Mouse (Mus musculus) megakaryocyte, embryonic 14.5 days (primary cell): ENCODE measurements around the gene Atp8b5. TPM values are rescaled to one million over a fixed set of nuclear protein-coding genes. Genes with fewer than 3 reads are reported as not detected.

ENCODE experiments used
- H3K27me3 ChIP-seq: replicated peaks from 2 replicates; pipeline ENCODE3; 2012; ENCODE audit warnings: inconsistent platforms
- H3K36me3 ChIP-seq: replicated peaks from 2 replicates; pipeline ENCODE3; 2012; ENCODE audit warnings: low read length, inconsistent platforms, mixed read lengths
- H3K4me1 ChIP-seq: 2 replicates; pipeline ENCODE4 v1.6.1; 2012; ENCODE audit warnings: inconsistent platforms
- H3K4me3 ChIP-seq: replicated peaks from 2 replicates; pipeline ENCODE3; 2012; ENCODE audit warnings: moderate library complexity, mild to moderate bottlenecking, inconsistent platforms
- H3K9me3 ChIP-seq: 2 replicates; pipeline ENCODE4 v1.6.1; 2012; ENCODE audit warnings: inconsistent platforms
- FLI1 ChIP-seq: IDR thresholded peaks from 2 replicates; pipeline ENCODE4 v1.6.1; 2012; ENCODE audit warnings: low read length, inconsistent platforms, mixed read lengths
- GATA1 ChIP-seq: IDR thresholded peaks from 3 replicates; pipeline ENCODE4 v1.6.1; 2012; ENCODE audit warnings: mixed read lengths, low read length, inconsistent platforms, borderline replicate concordance
- polyA plus RNA-seq: library from polyadenylated mRNA; stranded (reverse); fragments of >175 nt; gene quantifications from 2 replicates; pipeline ENCODE4 v1.2.3, GENCODE M21; 2012; ENCODE audit warnings: low replicate concordance; ENCODE audit not compliant: insufficient read depth

Gene Atp8b5
- polyA plus RNA-seq, 1 experiment = not detected

GRCm38 (mm10) chr4:43404697-43405096, 137.7 kb downstream of the Atp8b5 start:
- no peak for TF ChIP-seq FLI1
- TF ChIP-seq GATA1 = no peak

GRCm38 (mm10) chr4:43406162-43406971, 139.4 kb downstream of the Atp8b5 start:
- Histone ChIP-seq H3K4me1 (peaks cover 16% of the 10 kb centered on the region), H3K27me3 (peaks cover 57% of the 10 kb centered on the region), H3K36me3 (peaks cover 36% of the 10 kb centered on the region), H3K4me3 (peak overlapping the region; percentile 15), H3K9me3 (no peaks in the 10 kb centered on the region)
- TF ChIP-seq FLI1 = no peak

More at GRCm38 (mm10) chr4:43404697-43405096, 137.7 kb downstream of the Atp8b5 start:
- Histone ChIP-seq H3K36me3 (peaks cover 51% of the 10 kb centered on the region), H3K9me3 (no peaks in the 10 kb centered on the region), H3K27me3 (peaks cover 69% of the 10 kb centered on the region), H3K4me1 (peaks cover 16% of the 10 kb centered on the region), H3K4me3 (no peak overlapping the region)

- Histone ChIP-seq H3K4me1 (peaks cover 16% of the 10 kb centered on the region), H3K36me3 (peaks cover 30% of the 10 kb centered on the region), H3K27me3 (peaks cover 51% of the 10 kb centered on the region), H3K4me3 (no peak overlapping the region), H3K9me3 (no peaks in the 10 kb centered on the region)
- no peak for TF ChIP-seq GATA1
- no peak for TF ChIP-seq FLI1
Measured at GRCm38 (mm10) chr4:43407071-43407920, 140.3 kb downstream of the Atp8b5 start.

GRCm38 (mm10) chr4:43414761-43415160, 147.8 kb downstream of the Atp8b5 start:
- Histone ChIP-seq H3K9me3 (peaks cover 18% of the 10 kb centered on the region), H3K27me3 (peaks cover 16% of the 10 kb centered on the region), H3K36me3 (peaks cover 54% of the 10 kb centered on the region), H3K4me1 (peaks cover 10% of the 10 kb centered on the region), H3K4me3 (peak overlapping the region; percentile 11)
- TF ChIP-seq GATA1 (no peak), FLI1 (no peak)

- peaks cover 16% of the 10 kb centered on the region for H3K27me3 ChIP-seq
- H3K4me1 ChIP-seq = peaks cover 15% of the 10 kb centered on the region
- peaks cover 18% of the 10 kb centered on the region for H3K9me3 ChIP-seq
- no peak overlapping the region for H3K4me3 ChIP-seq
- TF ChIP-seq GATA1 (no peak), FLI1 (no peak)
- peaks cover 56% of the 10 kb centered on the region for H3K36me3 ChIP-seq
Measured at GRCm38 (mm10) chr4:43415221-43416070, 148.5 kb downstream of the Atp8b5 start.

- Histone ChIP-seq H3K27me3 (peaks cover 16% of the 10 kb centered on the region), H3K4me3 (no peak overlapping the region), H3K9me3 (peaks cover 18% of the 10 kb centered on the region), H3K36me3 (peaks cover 57% of the 10 kb centered on the region), H3K4me1 (peaks cover 15% of the 10 kb centered on the region)
- TF ChIP-seq GATA1 (no peak), FLI1 (no peak)
Measured at GRCm38 (mm10) chr4:43416071-43416490, 149.1 kb downstream of the Atp8b5 start.

- peaks cover 15% of the 10 kb centered on the region for H3K4me1 ChIP-seq
Measured at GRCm38 (mm10) chr4:43417269-43418062, 150.5 kb downstream of the Atp8b5 start.

GRCm38 (mm10) chr4:43418450-43418849, 151.5 kb downstream of the Atp8b5 start:
- no peak overlapping the region for H3K4me3 ChIP-seq
- TF ChIP-seq GATA1 = no peak
- no peak for TF ChIP-seq FLI1
- H3K4me1 ChIP-seq = peaks cover 15% of the 10 kb centered on the region
- H3K36me3 ChIP-seq = peaks cover 78% of the 10 kb centered on the region
- H3K27me3 ChIP-seq = peaks cover 20% of the 10 kb centered on the region
- peaks cover 18% of the 10 kb centered on the region for H3K9me3 ChIP-seq

More at GRCm38 (mm10) chr4:43417269-43418062, 150.5 kb downstream of the Atp8b5 start:
- H3K4me3 ChIP-seq = no peak overlapping the region
- TF ChIP-seq FLI1 (no peak), GATA1 (no peak)
- H3K27me3 ChIP-seq = peaks cover 20% of the 10 kb centered on the region
- peaks cover 68% of the 10 kb centered on the region for H3K36me3 ChIP-seq
- H3K9me3 ChIP-seq = peaks cover 18% of the 10 kb centered on the region
